Mouse (Mus musculus) lung, embryonic 15.5 days (tissue): ENCODE measurements around the gene Wfdc5. TPM values are rescaled to one million over a fixed set of nuclear protein-coding genes. Genes with fewer than 3 reads are reported as not detected.

Experiments
- ATAC-seq: fragments of 200-750 bp; cut with Nextera tagmentation; 2 replicates; pipeline ENCODE4 v1.8.0; 2017; ENCODE audit warnings: moderate number of reproducible peaks, borderline replicate concordance; ENCODE audit not compliant: low FRiP score, low TSS enrichment; ENCODE audit errors: extremely low read depth
- H3K27ac ChIP-seq: fragments of 300-500 bp; sonication (generic); 2 replicates; pipeline ENCODE4 v1.5.1; 2015; ENCODE audit warnings: moderate library complexity, mild to moderate bottlenecking, inconsistent platforms
- H3K27me3 ChIP-seq: fragments of 300-500 bp; sonication (generic); 2 replicates; pipeline ENCODE4 v1.6.1; 2015; ENCODE audit warnings: inconsistent platforms
- H3K36me3 ChIP-seq: fragments of 300-500 bp; sonication (generic); 2 replicates; pipeline ENCODE4 v1.6.1; 2015; ENCODE audit warnings: inconsistent platforms
- H3K4me1 ChIP-seq: fragments of 300-500 bp; sonication (generic); 2 replicates; pipeline ENCODE4 v1.6.1; 2015; ENCODE audit warnings: inconsistent platforms
- H3K4me2 ChIP-seq: fragments of 300-500 bp; sonication (generic); 2 replicates; pipeline ENCODE4 v1.6.1; 2015; ENCODE audit warnings: inconsistent platforms, mild to moderate bottlenecking, moderate library complexity
- H3K4me3 ChIP-seq: fragments of 300-500 bp; sonication (generic); 2 replicates; pipeline ENCODE4 v1.5.1; 2015; ENCODE audit warnings: mild to moderate bottlenecking, inconsistent platforms
- H3K9ac ChIP-seq: fragments of 300-500 bp; sonication (generic); 2 replicates; pipeline ENCODE4 v1.6.1; 2015; ENCODE audit warnings: inconsistent platforms
- H3K9me3 ChIP-seq: fragments of 300-500 bp; sonication (generic); 2 replicates; pipeline ENCODE4 v1.6.1; 2016; ENCODE audit warnings: inconsistent platforms
- WGBS: fragments of 180-500 bp; shearing (Covaris S2); methylation state at CpG from one replicate; pipeline ENCODE4 v1.1.7; 2015; 5-methylcytosine and 5-hydroxymethylcytosine counted together
- polyA plus RNA-seq: library from polyadenylated mRNA; unstranded; fragments of >200 nt; fragmentation: Nextera tagmentation; extraction: Ambion mirVana; gene quantifications from 2 replicates; pipeline ENCODE4 v1.2.1, GENCODE M21; 2015

Wfdc5 gene
- polyA plus RNA-seq, 1 experiment from 2014 or later, result not detected

- no peaks in the 10 kb centered on the region for H3K27me3 ChIP-seq
- no peaks in the 10 kb centered on the region for H3K9me3 ChIP-seq
- no peak for ATAC-seq
- no peaks in the 10 kb centered on the region for H3K36me3 ChIP-seq
- H3K9ac ChIP-seq, result no peak overlapping the region
- H3K4me1 ChIP-seq, result no peaks in the 10 kb centered on the region
- H3K27ac ChIP-seq, result no peak overlapping the region
- 66% methylated on average over 5 of the region's 5 CpGs for WGBS
- no peak overlapping the region for H3K4me2 ChIP-seq
- H3K4me3 ChIP-seq, result no peak overlapping the region
Observed at GRCm38 (mm10) chr2:164194959-164195630, 12.6 kb upstream of the Wfdc5 start.

GRCm38 (mm10) chr2:164192279-164192678, 9.7 kb upstream of the Wfdc5 start:
- ATAC-seq, result no peak
- H3K4me1 ChIP-seq, result no peaks in the 10 kb centered on the region
- no peaks in the 10 kb centered on the region for H3K27me3 ChIP-seq
- no peak overlapping the region for H3K27ac ChIP-seq
- H3K36me3 ChIP-seq, result no peaks in the 10 kb centered on the region
- no peaks in the 10 kb centered on the region for H3K9me3 ChIP-seq
- H3K4me3 ChIP-seq, result no peak overlapping the region
- H3K9ac ChIP-seq, result no peak overlapping the region
- no peak overlapping the region for H3K4me2 ChIP-seq

- 80% methylated on average over 6 of the region's 6 CpGs for WGBS
Observed at GRCm38 (mm10) chr2:164190576-164190975, 8.0 kb upstream of the Wfdc5 start, which contains the start of gene Wfdc12. Gene Wfdc12 (minus strand): TSS chr2:164190608.

GRCm38 (mm10) chr2:164188722-164189121, 6.2 kb upstream of the Wfdc5 start:
- ATAC-seq, result no peak
- WGBS, result 21% methylated on average over 5 of the region's 5 CpGs

More at GRCm38 (mm10) chr2:164190576-164190975, 8.0 kb upstream of the Wfdc5 start, which contains the start of gene Wfdc12:
- ATAC-seq, result no peak
- no peaks in the 10 kb centered on the region for H3K9me3 ChIP-seq
- H3K27me3 ChIP-seq, result no peaks in the 10 kb centered on the region
- H3K9ac ChIP-seq, result no peak within 1 kb of the TSS
- no peak within 1 kb of the TSS for H3K4me3 ChIP-seq
- no peak within 1 kb of the TSS for H3K4me2 ChIP-seq
- no peak within 1 kb of the TSS for H3K27ac ChIP-seq
- H3K36me3 ChIP-seq, result no peaks in the 10 kb centered on the region
- H3K4me1 ChIP-seq, result no peaks in the 10 kb centered on the region

GRCm38 (mm10) chr2:164184145-164184719, 1.7 kb upstream of the Wfdc5 start:
- H3K27ac ChIP-seq, result no peak overlapping the region
- H3K4me1 ChIP-seq, result no peaks in the 10 kb centered on the region; the same call in 1 of the 2 replicates
- H3K9ac ChIP-seq, result no peak overlapping the region
- no peak overlapping the region for H3K4me3 ChIP-seq
- H3K4me2 ChIP-seq, result no peak overlapping the region
- 37% methylated on average over 9 of the region's 9 CpGs for WGBS
- H3K36me3 ChIP-seq, result no peaks in the 10 kb centered on the region
- H3K9me3 ChIP-seq, result no peaks in the 10 kb centered on the region
- no peaks in the 10 kb centered on the region for H3K27me3 ChIP-seq
- peak; percentile 12; the same call in 1 of the 2 replicates for ATAC-seq

More at GRCm38 (mm10) chr2:164188722-164189121, 6.2 kb upstream of the Wfdc5 start:
- Histone ChIP-seq H3K4me1 (no peaks in the 10 kb centered on the region; the same call in 1 of the 2 replicates), H3K27ac (no peak overlapping the region), H3K36me3 (no peaks in the 10 kb centered on the region), H3K9me3 (no peaks in the 10 kb centered on the region), H3K4me3 (no peak overlapping the region), H3K9ac (no peak overlapping the region), H3K27me3 (no peaks in the 10 kb centered on the region), H3K4me2 (no peak overlapping the region)

- H3K4me1 ChIP-seq, result no peaks in the 10 kb centered on the region; the same call in 1 of the 2 replicates
- H3K4me2 ChIP-seq, result no peak overlapping the region
- H3K9ac ChIP-seq, result no peak overlapping the region
- no peaks in the 10 kb centered on the region for H3K27me3 ChIP-seq
- no peak overlapping the region for H3K4me3 ChIP-seq
- no peaks in the 10 kb centered on the region for H3K36me3 ChIP-seq
- WGBS, result 54% methylated on average over 9 of the region's 9 CpGs
- no peak overlapping the region; the same call in 1 of the 2 replicates for H3K27ac ChIP-seq
- no peak for ATAC-seq
- H3K9me3 ChIP-seq, result no peaks in the 10 kb centered on the region
Observed at GRCm38 (mm10) chr2:164183340-164183739, 798 bp upstream of the Wfdc5 start.

GRCm38 (mm10) chr2:164180770-164181169, 1.8 kb downstream of the Wfdc5 start:
- Histone ChIP-seq H3K27ac (no peak overlapping the region), H3K27me3 (peaks cover 5% of the 10 kb centered on the region; the same call in 1 of the 2 replicates), H3K9ac (no peak overlapping the region), H3K9me3 (no peaks in the 10 kb centered on the region), H3K4me2 (no peak overlapping the region), H3K4me1 (no peaks in the 10 kb centered on the region; the same call in 1 of the 2 replicates), H3K36me3 (no peaks in the 10 kb centered on the region), H3K4me3 (no peak overlapping the region)
- ATAC-seq, result 0 out of 2 replicates have a peak, but pooled peaks have one; percentile 10
- WGBS, result 65% methylated on average over 4 of the region's 4 CpGs

- H3K27ac ChIP-seq, result no peak overlapping the region
- ATAC-seq, result no peak
- H3K9me3 ChIP-seq, result no peaks in the 10 kb centered on the region
- H3K27me3 ChIP-seq, result peaks cover 5% of the 10 kb centered on the region; the same call in 1 of the 2 replicates
- no peak overlapping the region for H3K9ac ChIP-seq
- no peaks in the 10 kb centered on the region; the same call in 1 of the 2 replicates for H3K4me1 ChIP-seq
- WGBS, result 47% methylated on average over 3 of the region's 3 CpGs
- no peaks in the 10 kb centered on the region for H3K36me3 ChIP-seq
- H3K4me3 ChIP-seq, result no peak overlapping the region
- H3K4me2 ChIP-seq, result no peak overlapping the region
Observed at GRCm38 (mm10) chr2:164180124-164180523, 2.4 kb downstream of the Wfdc5 start.

- no peak overlapping the region for H3K4me3 ChIP-seq
- 78% methylated on average over 5 of the region's 5 CpGs for WGBS
- H3K4me2 ChIP-seq, result no peak overlapping the region
- H3K27ac ChIP-seq, result no peak overlapping the region
- no peaks in the 10 kb centered on the region for H3K9me3 ChIP-seq
- H3K4me1 ChIP-seq, result no peaks in the 10 kb centered on the region
- peaks cover 16% of the 10 kb centered on the region for H3K27me3 ChIP-seq
- H3K9ac ChIP-seq, result no peak overlapping the region
- no peak for ATAC-seq
- H3K36me3 ChIP-seq, result no peaks in the 10 kb centered on the region
Observed at GRCm38 (mm10) chr2:164177831-164178230, 4.7 kb downstream of the Wfdc5 start.

- peaks cover 35% of the 10 kb centered on the region for H3K27me3 ChIP-seq
Observed at GRCm38 (mm10) chr2:164175850-164176249, 6.7 kb downstream of the Wfdc5 start.

GRCm38 (mm10) chr2:164174649-164175395, 7.7 kb downstream of the Wfdc5 start:
- Histone ChIP-seq H3K9ac (no peak overlapping the region), H3K27me3 (peaks cover 45% of the 10 kb centered on the region), H3K36me3 (no peaks in the 10 kb centered on the region), H3K4me2 (no peak overlapping the region), H3K9me3 (no peaks in the 10 kb centered on the region), H3K4me3 (no peak overlapping the region), H3K4me1 (peaks cover 7% of the 10 kb centered on the region; the same call in 1 of the 2 replicates), H3K27ac (no peak overlapping the region)
- ATAC-seq, result no peak
- 60% methylated on average over 8 of the region's 8 CpGs for WGBS

More at GRCm38 (mm10) chr2:164175850-164176249, 6.7 kb downstream of the Wfdc5 start:
- Histone ChIP-seq H3K4me1 (peaks cover 3% of the 10 kb centered on the region; the same call in 1 of the 2 replicates), H3K4me2 (no peak overlapping the region), H3K9ac (no peak overlapping the region), H3K36me3 (no peaks in the 10 kb centered on the region), H3K4me3 (no peak overlapping the region), H3K9me3 (no peaks in the 10 kb centered on the region), H3K27ac (no peak overlapping the region)
- ATAC-seq, result no peak
- 67% methylated on average over 3 of the region's 3 CpGs for WGBS
